ENCODE assay signal across 19 mouse cellular contexts in genomic region chr11:103020713-103021335, GRCm38 (mm10). TPM values are rescaled to one million over a fixed set of nuclear protein-coding genes. Genes with fewer than 3 reads are reported as not detected.
DNase-seq lines count a peak whose midpoint lies in the region; ATAC-seq and TF ChIP-seq lines count a peak whose summit lies in the region.
"Had no signal": no experiment of that assay in that cellular context is flagged by ENCODE, and none has a peak within 500 bp of the region (broad histone marks: within the 10 kb centered on the region; RNA-seq: fewer than 3 reads in every experiment).

No protein-coding gene starts in this region.

- no peaks in the 10 kb centered on the region for H3K9me3 ChIP-seq in hindbrain, postnatal 0 days (ENCODE audit: low read length)
- no peaks in the 10 kb centered on the region for H3K9me3 ChIP-seq in hindbrain, embryonic 12.5 days (replicated peaks)
- no peaks in the 10 kb centered on the region for H3K9me3 ChIP-seq in midbrain, embryonic 16.5 days (replicated peaks; ENCODE audit: control insufficient read depth, low read length, poor library complexity, severe bottlenecking)
- H3K9me3 ChIP-seq: embryonic facial prominence, embryonic 12.5 days; forebrain, embryonic 10.5 days; limb, embryonic 15.5 days had no signal

- peaks cover 5% of the 10 kb centered on the region; the same call in 1 of the 2 replicates for H3K4me1 ChIP-seq in hindbrain, postnatal 0 days (ENCODE audit: insufficient read depth, low read length)
- peaks cover 4% of the 10 kb centered on the region for H3K4me1 ChIP-seq in hindbrain, embryonic 12.5 days
- peaks cover 4% of the 10 kb centered on the region for H3K4me1 ChIP-seq in midbrain, embryonic 16.5 days (ENCODE audit: control insufficient read depth, insufficient read depth, low read length)

- no peak for ATAC-seq in hindbrain, postnatal 0 days
- no peak for ATAC-seq in hindbrain, embryonic 12.5 days (ENCODE audit: low FRiP score)
- ATAC-seq in midbrain, embryonic 16.5 days = no peak
- ATAC-seq: inflammation-experienced regulatory T-cells, adult 6 months had no signal

- no peaks in the 10 kb centered on the region for H3K27me3 ChIP-seq in hindbrain, postnatal 0 days (ENCODE audit: insufficient read depth, low read length)
- H3K27me3 ChIP-seq in hindbrain, embryonic 12.5 days = no peaks in the 10 kb centered on the region
- H3K27me3 ChIP-seq in midbrain, embryonic 16.5 days (ENCODE audit: control insufficient read depth, insufficient read depth, low read depth, low read length) = no peaks in the 10 kb centered on the region
- H3K27me3 ChIP-seq: embryonic facial prominence, embryonic 12.5 days; limb, embryonic 15.5 days had no signal

- no peak overlapping the region for H3K4me2 ChIP-seq in hindbrain, postnatal 0 days (ENCODE audit: low read depth, low read length)
- H3K4me2 ChIP-seq in hindbrain, embryonic 12.5 days (replicated peaks) = no peak overlapping the region
- no peak overlapping the region for H3K4me2 ChIP-seq in midbrain, embryonic 16.5 days (ENCODE audit: low read length)
- H3K4me2 ChIP-seq: embryonic facial prominence, embryonic 12.5 days; limb, embryonic 15.5 days; midbrain, embryonic 11.5 days had no signal

- peak; percentile 26 to 36 for DNase-seq in cerebellum, adult 18-20 months
- no peak for DNase-seq in cerebellum, adult 8-10 months
- DNase-seq in hindbrain, postnatal 0 days (ENCODE audit: low spot score) = peak; percentile 20
- peak; percentile 33 for DNase-seq in thymus, postnatal 4 days
- DNase-seq in thymus, postnatal 0 days (ENCODE audit: low spot score) = no peak
- no peak for DNase-seq in B cell, adult 2 months
- DNase-seq: adrenal gland, postnatal 25 days; kidney, postnatal 25 days; lung, postnatal 14 days; right cerebral cortex, postnatal 4 days; thymus, postnatal 36 days had no signal

- no peak overlapping the region for H3K27ac ChIP-seq in hindbrain, postnatal 0 days
- no peak overlapping the region for H3K27ac ChIP-seq in hindbrain, embryonic 12.5 days
- no peak overlapping the region for H3K27ac ChIP-seq in midbrain, embryonic 16.5 days (ENCODE audit: low read length)
- H3K27ac ChIP-seq: embryonic facial prominence, embryonic 12.5 days; forebrain, embryonic 10.5 days; left cerebral cortex, adult 2 months; limb, embryonic 15.5 days had no signal

- WGBS in hindbrain, postnatal 0 days = 63% methylated on average over 3 of the region's 3 CpGs
- 73% methylated on average over 3 of the region's 3 CpGs for whole genome bisulfite sequencing in hindbrain, embryonic 12.5 days
- WGBS in midbrain, embryonic 16.5 days = 71% methylated on average over 3 of the region's 3 CpGs

- no peak overlapping the region for H3K9ac ChIP-seq in hindbrain, postnatal 0 days (replicated peaks; ENCODE audit: low read length)
- no peak overlapping the region for H3K9ac ChIP-seq in hindbrain, embryonic 12.5 days
- H3K9ac ChIP-seq in midbrain, embryonic 16.5 days (ENCODE audit: low read depth, low read length) = no peak overlapping the region
- H3K9ac ChIP-seq: embryonic facial prominence, embryonic 12.5 days; limb, embryonic 15.5 days had no signal

- no peaks in the 10 kb centered on the region for H3K36me3 ChIP-seq in hindbrain, postnatal 0 days (ENCODE audit: insufficient read depth, low read length)
- H3K36me3 ChIP-seq in hindbrain, embryonic 12.5 days = no peaks in the 10 kb centered on the region
- no peaks in the 10 kb centered on the region for H3K36me3 ChIP-seq in midbrain, embryonic 16.5 days (ENCODE audit: control insufficient read depth, insufficient read depth, low read length)

- TF ChIP-seq CTCF in hindbrain, postnatal 0 days (IDR thresholded peaks at IDR 0.05; ENCODE audit: low read depth) = no peak

- H3K4me3 ChIP-seq in hindbrain, postnatal 0 days (ENCODE audit: low read length) = no peak overlapping the region
- no peak overlapping the region for H3K4me3 ChIP-seq in hindbrain, embryonic 12.5 days
- H3K4me3 ChIP-seq in midbrain, embryonic 16.5 days (ENCODE audit: low read depth, low read length) = no peak overlapping the region
- H3K4me3 ChIP-seq: embryonic facial prominence, embryonic 12.5 days; forebrain, embryonic 10.5 days; left cerebral cortex, adult 2 months; limb, embryonic 15.5 days had no signal

RNA-seq across cellular contexts. Expression of gene Nmt1, which starts 7.2 kb away (rescaled TPM):
- 61.0 and 71.5 TPM in 2 replicates for total RNA-seq in hindbrain, postnatal 0 days (2014; rRNA removed)
- 39.8 and 45.3 TPM in 2 replicates for polyA plus RNA-seq in hindbrain, postnatal 0 days (2015; fragmentation: Nextera tagmentation; extraction: Ambion mirVana)
- polyA plus RNA-seq in hindbrain, embryonic 12.5 days (2016; fragmentation: Nextera tagmentation; extraction: Ambion mirVana) = 38.6 and 40.3 TPM in 2 replicates
- polyA plus RNA-seq in thymus, postnatal 0 days (2015; fragmentation: Nextera tagmentation; extraction: Ambion mirVana) = 81.6 and 85.6 TPM in 2 replicates
- polyA plus RNA-seq in midbrain, embryonic 16.5 days (2015; fragmentation: Nextera tagmentation; extraction: Ambion mirVana) = 25.5 and 26.8 TPM in 2 replicates

RNA-seq across cellular contexts. Expression of gene Dcakd, which starts 7.3 kb away (rescaled TPM):
- total RNA-seq in hindbrain, postnatal 0 days (2014; rRNA removed) = 176 and 187 TPM in 2 replicates
- polyA plus RNA-seq in hindbrain, postnatal 0 days (2015; fragmentation: Nextera tagmentation; extraction: Ambion mirVana) = 138 and 149 TPM in 2 replicates
- 160 and 161 TPM in 2 replicates for polyA plus RNA-seq in hindbrain, embryonic 12.5 days (2016; fragmentation: Nextera tagmentation; extraction: Ambion mirVana)
- polyA plus RNA-seq in thymus, postnatal 0 days (2015; fragmentation: Nextera tagmentation; extraction: Ambion mirVana) = 31.3 and 39.8 TPM in 2 replicates
- polyA plus RNA-seq in midbrain, embryonic 16.5 days (2015; fragmentation: Nextera tagmentation; extraction: Ambion mirVana) = 157 and 174 TPM in 2 replicates

Comparison
In these comparisons a context has a peak if more than half of its experiments do, and no peak if none do; other contexts are left out.
1. DNase-seq: peak in cerebellum, adult 18-20 months (2 of 2), hindbrain, postnatal 0 days (single experiment) and thymus, postnatal 4 days (single experiment); none in cerebellum, adult 8-10 months (single experiment), thymus, postnatal 0 days (single experiment) and B cell, adult 2 months (0 of 2).